Mouse (Mus musculus): ENCODE measurements around the gene H1f0. TPM values are rescaled to one million over a fixed set of nuclear protein-coding genes. Genes with fewer than 3 reads are reported as not detected.

Gene H1f0
- total and polyA plus RNA-seq, 3 experiments = 33.5 to 213 (median 46.8) TPM

DNA sequence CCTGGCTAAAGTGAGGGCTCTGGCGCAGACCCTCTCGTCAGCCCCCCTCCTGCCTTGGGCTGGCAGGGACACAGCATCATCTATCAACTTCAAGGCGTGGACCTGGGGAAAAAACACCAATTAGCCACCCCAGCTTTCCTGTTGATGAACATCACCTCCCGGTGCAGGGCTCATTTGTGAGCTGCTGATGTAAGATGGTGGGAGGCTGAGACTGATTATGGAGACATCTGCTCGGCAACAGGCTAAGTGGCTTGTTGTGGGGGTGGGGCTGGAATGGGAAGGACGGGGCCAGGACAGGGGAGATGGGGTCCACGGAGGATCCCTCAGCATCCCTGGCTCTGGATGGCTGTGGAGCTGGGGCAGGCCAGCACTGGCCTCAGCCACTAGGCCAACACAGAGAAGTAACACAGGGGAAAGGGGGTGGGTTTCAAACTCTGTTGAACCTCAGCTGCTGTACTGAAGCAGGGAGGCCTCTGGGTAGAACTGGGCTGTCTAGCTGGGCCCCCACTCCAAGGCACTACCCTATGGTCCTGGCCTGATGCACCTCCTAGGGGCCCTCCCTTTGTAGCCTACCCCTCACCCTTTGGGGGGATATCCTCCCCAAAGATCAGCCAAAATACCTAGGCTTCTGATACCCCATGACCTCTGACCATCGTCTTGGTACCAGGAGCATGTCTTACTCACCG lies 22.1 kb downstream of the H1f0 start:
- Histone ChIP-seq H3K4me1 (ENCODE audit: control insufficient read depth in 1 of 2, insufficient read depth in 2 of 2, low read length in 2 of 2) (no peaks in the 10 kb centered on the region), H3K79me2 (ENCODE audit: control insufficient read depth, insufficient read depth, low read length, poor library complexity) (no peaks in the 10 kb centered on the region), H3K9ac (ENCODE audit: control insufficient read depth, low read depth, low read length, poor library complexity, severe bottlenecking) (no peak overlapping the region), H3K27ac (ENCODE audit: control insufficient read depth, low read depth, low read length) (no peak overlapping the region), H3K27me3 (ENCODE audit: control insufficient read depth in 1 of 2, insufficient read depth in 2 of 2, low read length in 2 of 2) (no peaks in the 10 kb centered on the region), H3K4me3 (ENCODE audit: control insufficient read depth in 1 of 2, insufficient read depth in 1 of 2, low read depth in 2 of 2, low read length in 2 of 2) (no peak overlapping the region), H3K9me3 (replicated peaks; ENCODE audit: insufficient read depth, low read length) (no peaks in the 10 kb centered on the region), H3K36me3 (ENCODE audit: control insufficient read depth in 1 of 2, insufficient read depth in 2 of 2, low read length in 2 of 2) (peaks cover 0 to 3% of the 10 kb centered on the region in 2 experiments; a peak in 1 of 4 replicates)
- no peak for DNase-seq (ENCODE audit: low read depth, low spot score)
- no peak for TF ChIP-seq POLR2A (IDR thresholded peaks at IDR 0.05; ENCODE audit: control insufficient read depth in 1 of 2, insufficient read depth in 1 of 2, low read depth in 1 of 2, low read length in 2 of 2, poor library complexity in 1 of 2)
- TF ChIP-seq RCOR1 (IDR thresholded peaks at IDR 0.05; ENCODE audit: low read depth, low read length) = no peak
- TF ChIP-seq ZNF384 (IDR thresholded peaks at IDR 0.05; ENCODE audit: low read depth, low read length) = no peak
- TF ChIP-seq GATA1 (IDR thresholded peaks at IDR 0.05; ENCODE audit: low read depth, low read length) = no peak
- TF ChIP-seq TCF12 (IDR thresholded peaks at IDR 0.05; ENCODE audit: low read depth, low read length) = no peak
- TF ChIP-seq POLR2AphosphoS5 (IDR thresholded peaks at IDR 0.05; ENCODE audit: borderline replicate concordance, low read depth, low read length) = no peak
- TF ChIP-seq USF2 (IDR thresholded peaks at IDR 0.05; ENCODE audit: borderline replicate concordance in 1 of 2, insufficient read depth in 1 of 2, low read depth in 1 of 2, low read length in 2 of 2) = no peak
- TF ChIP-seq NELFE (IDR thresholded peaks at IDR 0.05; ENCODE audit: low read depth, low read length) = no peak
- no peak for TF ChIP-seq MEF2A (IDR thresholded peaks at IDR 0.05; ENCODE audit: extremely low read depth, insufficient replicate concordance, low read depth, low read length, poor library complexity, severe bottlenecking)

DNA sequence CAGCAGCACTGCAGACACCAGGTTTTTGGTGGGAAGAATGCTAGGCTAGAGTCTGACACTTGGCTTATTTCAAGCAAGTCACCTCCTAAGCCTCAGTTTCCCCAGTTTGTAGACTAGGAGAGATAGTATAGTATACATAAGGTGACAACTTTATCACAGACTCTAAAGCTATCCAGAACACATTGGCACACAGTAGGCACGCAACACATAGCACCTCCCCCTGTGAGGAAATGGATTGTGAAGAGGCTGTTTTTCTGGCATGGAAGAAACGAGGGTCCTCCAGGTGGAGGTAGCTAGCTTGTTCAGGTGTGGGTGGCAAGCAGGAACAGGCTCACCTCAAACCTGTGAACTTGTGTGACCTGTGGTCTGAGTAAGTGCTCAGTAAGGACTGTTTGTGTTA lies 22.7 kb downstream of the H1f0 start:
- Histone ChIP-seq H3K4me3 (ENCODE audit: control insufficient read depth in 1 of 2, insufficient read depth in 1 of 2, low read depth in 2 of 2, low read length in 2 of 2) (no peak overlapping the region), H3K79me2 (ENCODE audit: control insufficient read depth, insufficient read depth, low read length, poor library complexity) (no peaks in the 10 kb centered on the region), H3K9me3 (replicated peaks; ENCODE audit: insufficient read depth, low read length) (no peaks in the 10 kb centered on the region), H3K9ac (ENCODE audit: control insufficient read depth, low read depth, low read length, poor library complexity, severe bottlenecking) (no peak overlapping the region), H3K27ac (ENCODE audit: control insufficient read depth, low read depth, low read length) (no peak overlapping the region), H3K27me3 (ENCODE audit: control insufficient read depth in 1 of 2, insufficient read depth in 2 of 2, low read length in 2 of 2) (no peaks in the 10 kb centered on the region), H3K36me3 (ENCODE audit: control insufficient read depth in 1 of 2, insufficient read depth in 2 of 2, low read length in 2 of 2) (peaks cover 0 to 3% of the 10 kb centered on the region in 2 experiments; a peak in 1 of 4 replicates), H3K4me1 (ENCODE audit: control insufficient read depth in 1 of 2, insufficient read depth in 2 of 2, low read length in 2 of 2) (no peaks in the 10 kb centered on the region)
- TF ChIP-seq ZKSCAN1 (IDR thresholded peaks at IDR 0.05; ENCODE audit: low read depth, low read length) (peak; percentile 80), ZNF384 (IDR thresholded peaks at IDR 0.05; ENCODE audit: low read depth, low read length) (no peak)
- DNase-seq (ENCODE audit: low read depth, low spot score) = no peak

DNA sequence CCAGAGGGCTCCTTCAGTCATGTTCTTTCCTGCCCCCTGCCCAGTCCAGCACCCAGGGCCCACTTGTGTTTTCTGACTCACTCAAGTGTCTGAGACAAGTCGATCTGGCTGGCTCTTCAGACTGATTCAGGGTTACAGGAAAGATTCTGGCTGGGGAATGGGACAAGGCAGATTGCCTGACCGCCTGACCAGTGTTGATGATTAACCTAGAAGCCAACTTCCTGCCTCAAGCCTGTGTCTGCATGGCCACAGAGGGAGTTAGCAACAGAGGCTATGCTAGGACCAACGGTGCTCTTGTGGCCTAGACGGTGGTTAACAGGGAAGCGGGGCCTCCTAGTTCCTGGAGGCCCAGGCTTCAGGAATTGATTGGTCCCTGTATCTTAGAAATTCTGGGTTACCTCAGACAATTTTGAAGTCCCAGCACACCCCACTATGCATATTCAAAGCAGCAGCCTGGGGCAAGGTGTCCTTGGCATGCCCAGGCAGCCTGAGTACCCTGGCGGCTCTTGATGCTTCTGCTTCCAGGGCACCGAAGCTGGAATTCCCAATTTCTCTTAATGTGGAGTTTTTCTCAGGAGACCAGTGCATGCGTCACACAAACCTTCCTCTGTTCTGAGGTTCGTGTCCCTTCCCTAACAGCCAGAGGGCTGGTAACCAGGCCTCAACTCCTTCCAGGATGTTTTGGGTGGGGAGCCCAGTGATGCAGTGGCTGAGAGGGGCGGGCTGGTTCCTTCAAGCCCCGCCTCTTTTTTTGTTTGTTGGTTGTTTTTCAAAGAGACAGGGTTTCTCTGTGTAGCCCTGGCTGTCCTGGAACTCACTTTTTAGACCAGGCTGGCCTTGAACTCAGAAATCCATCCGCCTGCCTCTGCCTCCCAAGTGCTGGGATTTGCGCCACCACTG lies 23.5 kb downstream of the H1f0 start:
- no peak overlapping the region for H3K4me3 ChIP-seq (ENCODE audit: control insufficient read depth in 1 of 2, insufficient read depth in 1 of 2, low read depth in 2 of 2, low read length in 2 of 2)
- DNase-seq (ENCODE audit: low read depth, low spot score) = no peak
- no peak overlapping the region for H3K9ac ChIP-seq (ENCODE audit: control insufficient read depth, low read depth, low read length, poor library complexity, severe bottlenecking)
- no peaks in the 10 kb centered on the region for H3K27me3 ChIP-seq (ENCODE audit: control insufficient read depth in 1 of 2, insufficient read depth in 2 of 2, low read length in 2 of 2)
- peaks cover 0 to 3% of the 10 kb centered on the region in 2 experiments; a peak in 1 of 4 replicates for H3K36me3 ChIP-seq (ENCODE audit: control insufficient read depth in 1 of 2, insufficient read depth in 2 of 2, low read length in 2 of 2)
- H3K27ac ChIP-seq (ENCODE audit: control insufficient read depth, low read depth, low read length) = no peak overlapping the region
- no peaks in the 10 kb centered on the region for H3K9me3 ChIP-seq (replicated peaks; ENCODE audit: insufficient read depth, low read length)
- no peaks in the 10 kb centered on the region for H3K4me1 ChIP-seq (ENCODE audit: control insufficient read depth in 1 of 2, insufficient read depth in 2 of 2, low read length in 2 of 2)
- H3K79me2 ChIP-seq (ENCODE audit: control insufficient read depth, insufficient read depth, low read length, poor library complexity) = no peaks in the 10 kb centered on the region
- TF ChIP-seq NRF1 (IDR thresholded peaks at IDR 0.05; ENCODE audit: insufficient read depth, low read depth, low read length, poor library complexity, severe bottlenecking) (no peak), UBTF (IDR thresholded peaks at IDR 0.05; ENCODE audit: borderline replicate concordance, insufficient read depth, low read depth, low read length) (no peak), MEF2A (IDR thresholded peaks at IDR 0.05; ENCODE audit: extremely low read depth, insufficient replicate concordance, low read depth, low read length, poor library complexity, severe bottlenecking) (no peak), POLR2AphosphoS2 (IDR thresholded peaks at IDR 0.05; ENCODE audit: low read length) (peak; percentile 70), ZMIZ1 (IDR thresholded peaks at IDR 0.05; ENCODE audit: low read depth, low read length) (peak; percentile 32; the same call in 1 of the 2 replicates), CHD1 (IDR thresholded peaks at IDR 0.05; ENCODE audit: low read depth, low read length) (no peak), RAD21 (IDR thresholded peaks at IDR 0.05; ENCODE audit: low read depth, low read length) (no peak), POLR2AphosphoS5 (IDR thresholded peaks at IDR 0.05; ENCODE audit: borderline replicate concordance, low read depth, low read length) (no peak), JUND (IDR thresholded peaks at IDR 0.05; ENCODE audit: low read depth, low read length) (no peak), MAFK (IDR thresholded peaks at IDR 0.05; ENCODE audit: borderline replicate concordance, low read depth, low read length) (no peak), SMC3 (IDR thresholded peaks at IDR 0.05; ENCODE audit: low read depth, low read length) (no peak), NELFE (IDR thresholded peaks at IDR 0.05; ENCODE audit: low read depth, low read length) (no peak), USF1 (IDR thresholded peaks at IDR 0.05; ENCODE audit: low read depth, low read length) (no peak), ELF1 (IDR thresholded peaks at IDR 0.05; ENCODE audit: low read depth, low read length) (no peak)

Measured in MEL (cell line).